Mouse (Mus musculus): ENCODE data around the gene Akt1. TPM values are rescaled to one million over a fixed set of nuclear protein-coding genes. Genes with fewer than 3 reads are reported as not detected.

Gene Akt1
- total and polyA plus RNA-seq, 3 experiments: 66.6 to 144 (median 74.4) TPM

- H3K9me3 ChIP-seq (replicated peaks; ENCODE audit: low read length): no peaks in the 10 kb centered on the region
- in situ Hi-C loops (cut with MboI; ENCODE audit: low pct_ligation_motif_present, low pct_unique_long_range_greater_than_20kb, low sequenced_read_pairs): no loop called here
- DNase-seq (ENCODE audit: extremely low read depth): no peak
- H3K4me2 ChIP-seq (ENCODE audit: insufficient read depth, low read depth, poor library complexity, severe bottlenecking): no peak overlapping the region
- H3K4me1 ChIP-seq (ENCODE audit: control insufficient read depth in 1 of 2, insufficient read depth in 2 of 2): peaks cover 17 to 65% of the 10 kb centered on the region in 2 experiments
- no peak overlapping the region for H3K9ac ChIP-seq (ENCODE audit: insufficient read depth, low read depth)
- peaks cover 28% of the 10 kb centered on the region for H3K79me2 ChIP-seq (replicated peaks; ENCODE audit: control insufficient read depth, extremely low read depth, insufficient read depth, poor library complexity, severe bottlenecking)
- no peak overlapping the region for H3K4me3 ChIP-seq (replicated peaks in 1 of 3; ENCODE audit: low read depth in 2 of 3, low read length in 2 of 3, poor library complexity in 1 of 3)
- dilution Hi-C loops (cut with MboI; ENCODE audit: extremely low pct_ligation_motif_present, extremely low pct_unique_long_range_greater_than_20kb, low sequenced_read_pairs): no loop called here
- peaks cover 55 to 65% of the 10 kb centered on the region in 2 experiments for H3K36me3 ChIP-seq (replicated peaks in 1 of 2; ENCODE audit: control insufficient read depth in 1 of 2, insufficient read depth in 1 of 2, low read length in 1 of 2)
- no peak overlapping the region for H3K27ac ChIP-seq (ENCODE audit: insufficient read depth, low read depth)
- peaks cover under 1% of the 10 kb centered on the region for H3K27me3 ChIP-seq (replicated peaks)
- no peak for TF ChIP-seq MYC (IDR thresholded peaks at IDR 0.05; ENCODE audit: low read depth, low read length)
- TF ChIP-seq KAT2A (IDR thresholded peaks at IDR 0.05; ENCODE audit: insufficient replicate concordance, low read length): no peak
- TF ChIP-seq EP300 (IDR thresholded peaks at IDR 0.05; ENCODE audit: low read length): no peak
- no peak for TF ChIP-seq ELF1 (IDR thresholded peaks at IDR 0.05; ENCODE audit: low read depth, low read length)
- TF ChIP-seq USF1 (IDR thresholded peaks at IDR 0.05; ENCODE audit: low read depth, low read length): no peak
- no peak for TF ChIP-seq PAX5 (IDR thresholded peaks at IDR 0.05; ENCODE audit: low read length)
- TF ChIP-seq RAD21 (IDR thresholded peaks at IDR 0.05; ENCODE audit: low read depth, low read length): no peak
- TF ChIP-seq ZNF384 (IDR thresholded peaks at IDR 0.05; ENCODE audit: low read depth, low read length): no peak
- no peak for TF ChIP-seq USF2 (conservative IDR thresholded peaks at IDR 0.05; ENCODE audit: low read depth, low read length)
- no peak for TF ChIP-seq GABPA (IDR thresholded peaks at IDR 0.05; ENCODE audit: insufficient replicate concordance, low read depth, low read length)
Observed at GRCm38 (mm10) chr12:112670718-112671393, 3.8 kb downstream of the Akt1 start.

GRCm38 (mm10) chr12:112667619-112668297 is 6.9 kb downstream of the Akt1 start:
- dilution Hi-C loops (cut with MboI; ENCODE audit: extremely low pct_ligation_motif_present, extremely low pct_unique_long_range_greater_than_20kb, low sequenced_read_pairs): no loop called here
- Histone ChIP-seq H3K4me2 (ENCODE audit: insufficient read depth, low read depth, poor library complexity, severe bottlenecking) (no peak overlapping the region), H3K9me3 (replicated peaks; ENCODE audit: low read length) (no peaks in the 10 kb centered on the region), H3K4me1 (ENCODE audit: control insufficient read depth in 1 of 2, insufficient read depth in 2 of 2) (peaks cover 17 to 64% of the 10 kb centered on the region in 2 experiments), H3K36me3 (replicated peaks in 1 of 2; ENCODE audit: control insufficient read depth in 1 of 2, insufficient read depth in 1 of 2, low read length in 1 of 2) (peaks cover 72 to 95% of the 10 kb centered on the region in 2 experiments), H3K9ac (ENCODE audit: insufficient read depth, low read depth) (no peak overlapping the region), H3K27me3 (replicated peaks) (no peaks in the 10 kb centered on the region), H3K79me2 (replicated peaks; ENCODE audit: control insufficient read depth, extremely low read depth, insufficient read depth, poor library complexity, severe bottlenecking) (peaks cover 19% of the 10 kb centered on the region), H3K4me3 (replicated peaks in 1 of 3; ENCODE audit: low read depth in 2 of 3, low read length in 2 of 3, poor library complexity in 1 of 3) (no peak overlapping the region), H3K27ac (ENCODE audit: insufficient read depth, low read depth) (no peak overlapping the region)
- TF ChIP-seq ZKSCAN1 (IDR thresholded peaks at IDR 0.05; ENCODE audit: borderline replicate concordance, low read depth, low read length): no peak
- TF ChIP-seq SMC3 (IDR thresholded peaks at IDR 0.05; ENCODE audit: low read depth, low read length): no peak
- no peak for TF ChIP-seq CHD1 (IDR thresholded peaks at IDR 0.05; ENCODE audit: low read depth, low read length)
- no peak for TF ChIP-seq CHD2 (IDR thresholded peaks at IDR 0.05; ENCODE audit: low read length)
- no peak for TF ChIP-seq NELFE (IDR thresholded peaks at IDR 0.05; ENCODE audit: low read depth, low read length)
- no peak for TF ChIP-seq POLR2AphosphoS2 (IDR thresholded peaks at IDR 0.05; ENCODE audit: low read depth, low read length)
- TF ChIP-seq ZMIZ1 (IDR thresholded peaks at IDR 0.05; ENCODE audit: low read depth, low read length): no peak
- TF ChIP-seq MYC (IDR thresholded peaks at IDR 0.05; ENCODE audit: low read depth, low read length): no peak
- no peak for TF ChIP-seq JUN (IDR thresholded peaks at IDR 0.05; ENCODE audit: insufficient read depth, low read depth, low read length)
- no peak for TF ChIP-seq MAX (IDR thresholded peaks at IDR 0.05; ENCODE audit: low read length)
- TF ChIP-seq HCFC1 (IDR thresholded peaks at IDR 0.05; ENCODE audit: low read depth, low read length): no peak
- TF ChIP-seq USF1 (IDR thresholded peaks at IDR 0.05; ENCODE audit: low read depth, low read length): no peak
- no peak for TF ChIP-seq POLR2A (IDR thresholded peaks at IDR 0.05; ENCODE audit: low read depth, low read length)
- no peak for TF ChIP-seq ETS1 (conservative IDR thresholded peaks at IDR 0.05; ENCODE audit: low read depth, low read length)
- no peak for TF ChIP-seq NRF1 (IDR thresholded peaks at IDR 0.05; ENCODE audit: low read depth, low read length)
- TF ChIP-seq RCOR1 (conservative IDR thresholded peaks at IDR 0.05; ENCODE audit: low read depth, low read length): no peak
- TF ChIP-seq RAD21 (IDR thresholded peaks at IDR 0.05; ENCODE audit: low read depth, low read length): no peak
- no peak for TF ChIP-seq MAZ (IDR thresholded peaks at IDR 0.05; ENCODE audit: low read depth, low read length)
- in situ Hi-C loops (cut with MboI; ENCODE audit: low pct_ligation_motif_present, low pct_unique_long_range_greater_than_20kb, low sequenced_read_pairs): no loop called here
- no peak for DNase-seq (ENCODE audit: extremely low read depth)

All from CH12.LX (cell line).